Mouse (Mus musculus) kidney, embryonic 15.5 days (tissue): ENCODE measurements around the gene Fhl1. TPM values are rescaled to one million over a fixed set of nuclear protein-coding genes. Genes with fewer than 3 reads are reported as not detected.

Experiments used
- ATAC-seq: fragments of 200-750 bp; cut with Nextera tagmentation; replicated peaks from 2 replicates; pipeline ENCODE4 v1.8.0; 2017; ENCODE audit warnings: moderate TSS enrichment; ENCODE audit not compliant: low FRiP score
- H3K27ac ChIP-seq: fragments of 300-500 bp; sonication (generic); 2 replicates; pipeline ENCODE4 v1.5.1; 2015; ENCODE audit warnings: mild to moderate bottlenecking, inconsistent platforms
- H3K27me3 ChIP-seq: fragments of 300-500 bp; sonication (generic); 2 replicates; pipeline ENCODE4 v1.6.1; 2015; ENCODE audit warnings: inconsistent platforms
- H3K36me3 ChIP-seq: fragments of 300-500 bp; sonication (generic); 2 replicates; pipeline ENCODE4 v1.6.1; 2015; ENCODE audit warnings: inconsistent platforms
- H3K4me1 ChIP-seq: fragments of 300-500 bp; sonication (generic); 2 replicates; pipeline ENCODE4 v1.6.1; 2015; ENCODE audit warnings: inconsistent platforms
- H3K4me2 ChIP-seq: fragments of 300-500 bp; sonication (generic); 2 replicates; pipeline ENCODE4 v1.6.1; 2015; ENCODE audit warnings: moderate library complexity, mild to moderate bottlenecking, inconsistent platforms
- H3K4me3 ChIP-seq: fragments of 300-500 bp; sonication (generic); replicated peaks from 2 replicates; pipeline ENCODE4 v1.5.1; 2015; ENCODE audit warnings: mild to moderate bottlenecking, inconsistent platforms
- H3K9ac ChIP-seq: fragments of 300-500 bp; sonication (generic); 2 replicates; pipeline ENCODE4 v1.6.1; 2015; ENCODE audit warnings: mild to moderate bottlenecking, inconsistent platforms
- H3K9me3 ChIP-seq: fragments of 300-500 bp; sonication (generic); replicated peaks from 2 replicates; pipeline ENCODE4 v1.6.1; 2016; ENCODE audit warnings: inconsistent platforms
- WGBS: fragments of 180-500 bp; shearing (Covaris S2); methylation state at CpG from one replicate; pipeline ENCODE4 v1.1.7; 2015; ENCODE audit warnings: mixed read lengths; 5-methylcytosine and 5-hydroxymethylcytosine counted together
- polyA plus RNA-seq: library from polyadenylated mRNA; unstranded; fragments of >200 nt; fragmentation: Nextera tagmentation; extraction: Ambion mirVana; gene quantifications from 2 replicates; pipeline ENCODE4 v1.2.1, GENCODE M21; 2015

The Fhl1 gene
- polyA plus RNA-seq, 1 experiment from 2014 or later = 89.8 TPM

GRCm38 (mm10) chrX:56755646-56756045, 24.1 kb downstream of the Fhl1 start:
- Histone ChIP-seq H3K4me3 (no peak overlapping the region), H3K9ac (no peak overlapping the region), H3K27ac (no peak overlapping the region), H3K36me3 (no peaks in the 10 kb centered on the region), H3K4me2 (no peak overlapping the region), H3K27me3 (no peaks in the 10 kb centered on the region), H3K4me1 (no peaks in the 10 kb centered on the region), H3K9me3 (no peaks in the 10 kb centered on the region)
- ATAC-seq = no peak
- WGBS = 55% methylated on average over 2 of the region's 2 CpGs

GRCm38 (mm10) chrX:56756352-56756751, 24.8 kb downstream of the Fhl1 start:
- no peak overlapping the region for H3K27ac ChIP-seq
- H3K9me3 ChIP-seq = no peaks in the 10 kb centered on the region
- H3K4me3 ChIP-seq = no peak overlapping the region
- no peaks in the 10 kb centered on the region for H3K4me1 ChIP-seq
- no peak overlapping the region for H3K4me2 ChIP-seq
- 78% methylated on average over 7 of the region's 7 CpGs for WGBS
- ATAC-seq = no peak
- H3K36me3 ChIP-seq = no peaks in the 10 kb centered on the region
- H3K27me3 ChIP-seq = no peaks in the 10 kb centered on the region
- no peak overlapping the region for H3K9ac ChIP-seq

- Histone ChIP-seq H3K4me2 (no peak overlapping the region), H3K4me3 (no peak overlapping the region), H3K36me3 (no peaks in the 10 kb centered on the region), H3K4me1 (no peaks in the 10 kb centered on the region), H3K9ac (no peak overlapping the region), H3K27me3 (no peaks in the 10 kb centered on the region), H3K27ac (no peak overlapping the region), H3K9me3 (no peaks in the 10 kb centered on the region)
- WGBS = 84% methylated on average over 3 of the region's 3 CpGs
- ATAC-seq = no peak
These were observed 28.7 kb downstream of the Fhl1 start for GRCm38 (mm10) chrX:56760257-56760760.

GRCm38 (mm10) chrX:56769838-56770237, 38.3 kb downstream of the Fhl1 start:
- Histone ChIP-seq H3K4me2 (no peak overlapping the region), H3K4me1 (no peaks in the 10 kb centered on the region), H3K4me3 (no peak overlapping the region), H3K27ac (no peak overlapping the region), H3K9ac (no peak overlapping the region), H3K9me3 (no peaks in the 10 kb centered on the region), H3K27me3 (no peaks in the 10 kb centered on the region), H3K36me3 (no peaks in the 10 kb centered on the region)
- ATAC-seq = no peak

- Histone ChIP-seq H3K4me1 (no peaks in the 10 kb centered on the region), H3K9ac (no peak overlapping the region), H3K27ac (no peak overlapping the region), H3K4me2 (no peak overlapping the region), H3K9me3 (no peaks in the 10 kb centered on the region), H3K36me3 (no peaks in the 10 kb centered on the region), H3K4me3 (no peak overlapping the region), H3K27me3 (no peaks in the 10 kb centered on the region)
- ATAC-seq = no peak
- 65% methylated on average over 1 of the region's 1 CpGs for WGBS
These were observed 40.2 kb downstream of the Fhl1 start for GRCm38 (mm10) chrX:56771751-56772150.

- Histone ChIP-seq H3K4me2 (no peak overlapping the region), H3K27ac (no peak overlapping the region), H3K9ac (no peak overlapping the region), H3K36me3 (no peaks in the 10 kb centered on the region), H3K9me3 (no peaks in the 10 kb centered on the region), H3K4me3 (no peak overlapping the region), H3K4me1 (no peaks in the 10 kb centered on the region), H3K27me3 (no peaks in the 10 kb centered on the region)
- ATAC-seq = no peak
- 85% methylated on average over 4 of the region's 4 CpGs for WGBS
These were observed 41.7 kb downstream of the Fhl1 start for GRCm38 (mm10) chrX:56773329-56773728.

- no peak overlapping the region for H3K4me3 ChIP-seq
- WGBS = 71% methylated on average over 6 of the region's 6 CpGs
- no peak for ATAC-seq
- H3K4me1 ChIP-seq = no peaks in the 10 kb centered on the region
- no peak overlapping the region for H3K4me2 ChIP-seq
- H3K27ac ChIP-seq = no peak overlapping the region
- H3K27me3 ChIP-seq = no peaks in the 10 kb centered on the region
- no peaks in the 10 kb centered on the region for H3K36me3 ChIP-seq
- no peaks in the 10 kb centered on the region for H3K9me3 ChIP-seq
- no peak overlapping the region for H3K9ac ChIP-seq
These were observed 54.9 kb downstream of the Fhl1 start for GRCm38 (mm10) chrX:56786281-56787061.

- H3K4me2 ChIP-seq = no peak overlapping the region
- H3K9me3 ChIP-seq = no peaks in the 10 kb centered on the region
- no peaks in the 10 kb centered on the region for H3K36me3 ChIP-seq
- no peak overlapping the region for H3K27ac ChIP-seq
- H3K4me3 ChIP-seq = no peak overlapping the region
- 74% methylated on average over 3 of the region's 3 CpGs for WGBS
- ATAC-seq = no peak
- H3K9ac ChIP-seq = no peak overlapping the region
- H3K4me1 ChIP-seq = no peaks in the 10 kb centered on the region
- H3K27me3 ChIP-seq = no peaks in the 10 kb centered on the region
These were observed 55.9 kb downstream of the Fhl1 start for GRCm38 (mm10) chrX:56787486-56787885.

GRCm38 (mm10) chrX:56790591-56790990, 59.0 kb downstream of the Fhl1 start:
- Histone ChIP-seq H3K27ac (no peak overlapping the region), H3K36me3 (no peaks in the 10 kb centered on the region), H3K4me1 (no peaks in the 10 kb centered on the region), H3K4me2 (no peak overlapping the region), H3K27me3 (no peaks in the 10 kb centered on the region), H3K9me3 (no peaks in the 10 kb centered on the region), H3K9ac (no peak overlapping the region), H3K4me3 (no peak overlapping the region)
- WGBS = 80% methylated on average over 4 of the region's 4 CpGs
- no peak for ATAC-seq

GRCm38 (mm10) chrX:56791268-56791667, 59.7 kb downstream of the Fhl1 start:
- ATAC-seq = no peak
- 57% methylated on average over 15 of the region's 15 CpGs for WGBS

GRCm38 (mm10) chrX:56821765-56822603, 90.4 kb downstream of the Fhl1 start, which contains the start of gene Map7d3:
Gene Map7d3 (minus strand): TSS chrX:56822326.
- Histone ChIP-seq H3K9me3 (no peaks in the 10 kb centered on the region), H3K4me3 (peak within 1 kb of the TSS; percentile 50), H3K27ac (no peak within 1 kb of the TSS), H3K36me3 (no peaks in the 10 kb centered on the region), H3K4me2 (peak within 1 kb of the TSS; percentile 70), H3K9ac (peak within 1 kb of the TSS; percentile 21; the same call in 1 of the 2 replicates), H3K4me1 (no peaks in the 10 kb centered on the region), H3K27me3 (no peaks in the 10 kb centered on the region)
- ATAC-seq = peak; percentile 76; the same call in 1 of the 2 replicates
- WGBS = 19% methylated on average over 35 of the region's 35 CpGs

More at GRCm38 (mm10) chrX:56791268-56791667, 59.7 kb downstream of the Fhl1 start:
- H3K36me3 ChIP-seq = no peaks in the 10 kb centered on the region
- H3K4me3 ChIP-seq = no peak overlapping the region
- no peak overlapping the region for H3K4me2 ChIP-seq
- H3K4me1 ChIP-seq = no peaks in the 10 kb centered on the region
- H3K27ac ChIP-seq = no peak overlapping the region
- H3K9me3 ChIP-seq = no peaks in the 10 kb centered on the region
- H3K27me3 ChIP-seq = no peaks in the 10 kb centered on the region
- no peak overlapping the region for H3K9ac ChIP-seq

- WGBS = 76% methylated on average over 6 of the region's 6 CpGs
These were observed 95.9 kb downstream of the Fhl1 start for GRCm38 (mm10) chrX:56827492-56827891.

More at GRCm38 (mm10) chrX:56827492-56827891, 95.9 kb downstream of the Fhl1 start:
- H3K36me3 ChIP-seq = no peaks in the 10 kb centered on the region
- H3K4me3 ChIP-seq = no peak overlapping the region
- H3K9me3 ChIP-seq = no peaks in the 10 kb centered on the region
- H3K27ac ChIP-seq = no peak overlapping the region
- H3K27me3 ChIP-seq = no peaks in the 10 kb centered on the region
- no peaks in the 10 kb centered on the region for H3K4me1 ChIP-seq
- no peak for ATAC-seq
- H3K4me2 ChIP-seq = no peak overlapping the region
- no peak overlapping the region for H3K9ac ChIP-seq
